Mouse (Mus musculus) liver, embryonic 14.5 days (tissue): ENCODE measurements at regions not wholly inside any gene's neighbourhood (a gene's known extent, or its start where the extent isn't known, plus 50 kb on each side); places are given as distances from the start of the nearest gene placed in this dataset.

ENCODE experiments used
- CTCF ChIP-seq: IDR thresholded peaks from 2 replicates; pipeline ENCODE4 v1.5.1; 2016; ENCODE audit warnings: antibody characterized with exemption, low read depth, control low read depth
- EP300 ChIP-seq: IDR thresholded peaks from 2 replicates; pipeline ENCODE4 v1.6.1; 2016; ENCODE audit warnings: antibody characterized with exemption, low read depth

- TF ChIP-seq CTCF, result no peak
- TF ChIP-seq EP300, result no peak
These were observed 132.8 kb upstream of the Adamts18 start for GRCm38 (mm10) chr8:113981339-113981738.
